Mouse (Mus musculus): ENCODE measurements around the gene Foxl1.

GRCm38 (mm10) chr8:121111145-121111907 lies 16.4 kb upstream of the Foxl1 start:
- TF ChIP-seq CTCF (IDR thresholded peaks at IDR 0.05): no peak
- no peak for TF ChIP-seq EP300 (IDR thresholded peaks at IDR 0.05)
